Mouse (Mus musculus): Measurements from ENCODE around the gene 1700030K09Rik.

1700030K09Rik gene

GRCm38 (mm10) chr8:72504637-72505314 is 61.1 kb downstream of the 1700030K09Rik start:
- no peak for DNase-seq (ENCODE audit: low spot score)

DNA sequence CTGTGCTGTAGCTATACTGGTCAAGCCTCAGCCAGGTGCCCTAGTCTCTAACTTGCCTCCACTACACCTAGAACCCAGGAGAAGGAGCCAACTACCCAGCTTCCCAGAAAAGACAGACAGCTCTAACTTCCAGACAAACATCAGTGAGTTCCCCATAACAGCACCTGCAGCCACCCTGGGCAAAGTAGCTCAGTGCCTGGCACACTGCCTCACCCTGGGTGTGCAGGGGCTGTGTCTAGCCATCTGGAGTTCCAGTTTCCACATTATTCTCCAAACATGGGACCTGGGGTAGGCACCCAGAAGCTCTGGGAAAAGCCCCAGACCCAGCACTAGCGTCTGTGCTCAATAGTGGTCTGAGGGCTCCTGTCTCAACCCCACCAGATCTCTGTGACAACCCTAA is 63.8 kb downstream of the 1700030K09Rik start:
- DNase-seq (ENCODE audit: low spot score) = no peak

Measured in ovary, postnatal 14 days (tissue).